ENCODE assay signal across 9 mouse cellular contexts in genomic region chr9:83315941-83316817, GRCm38 (mm10).
DNase-seq lines count a peak whose midpoint lies in the region; ATAC-seq lines count a peak whose summit lies in the region.
"Had no signal": no experiment of that assay in that cellular context is flagged by ENCODE, and none has a peak within 500 bp of the region (broad histone marks: within the 10 kb centered on the region; RNA-seq: fewer than 3 reads in every experiment).

No protein-coding gene starts in this region.

- no peak overlapping the region for H3K9ac ChIP-seq in forebrain, embryonic 14.5 days (ENCODE audit: low read length)
- H3K9ac ChIP-seq: limb, embryonic 15.5 days had no signal

- WGBS in forebrain, embryonic 14.5 days = 52% methylated on average over 10 of the region's 10 CpGs

- H3K27ac ChIP-seq in forebrain, embryonic 14.5 days (ENCODE audit: low read depth, low read length) = peak overlapping the region; percentile 24; the same call in 1 of the 2 replicates
- H3K27ac ChIP-seq: limb, embryonic 15.5 days had no signal

- DNase-seq in adrenal gland, adult 8-10 months = peak; percentile 23
- no peak for DNase-seq in adrenal gland, postnatal 4 days (ENCODE audit: low spot score in 2 of 2)
- DNase-seq in Muller cell, postnatal 12 days (ENCODE audit: inconsistent ontology term) = peak; percentile 75
- DNase-seq in forebrain, embryonic 14.5 days (ENCODE audit: low spot score) = peak; percentile 94
- peak; percentile 78 to 80 for DNase-seq in layer of hippocampus, postnatal 36 days
- DNase-seq in right cerebral cortex, postnatal 10 days (ENCODE audit: low spot score in 2 of 2) = peak; percentile 84 to 92
- DNase-seq in spleen, postnatal 36 days (ENCODE audit: low spot score in 2 of 2) = no peak
- DNase-seq in urinary bladder, postnatal 4 days (ENCODE audit: low spot score in 2 of 2) = no peak

- H3K4me3 ChIP-seq in forebrain, embryonic 14.5 days (ENCODE audit: low read depth, low read length) = no peak overlapping the region
- H3K4me3 ChIP-seq: limb, embryonic 15.5 days had no signal

- no peaks in the 10 kb centered on the region for H3K27me3 ChIP-seq in forebrain, embryonic 14.5 days (replicated peaks; ENCODE audit: control insufficient read depth, insufficient read depth, low read length)
- H3K27me3 ChIP-seq: limb, embryonic 15.5 days had no signal

- H3K9me3 ChIP-seq in forebrain, embryonic 14.5 days (replicated peaks; ENCODE audit: control insufficient read depth, low read length) = no peaks in the 10 kb centered on the region
- H3K9me3 ChIP-seq: limb, embryonic 15.5 days had no signal

- H3K4me2 ChIP-seq in forebrain, embryonic 14.5 days (ENCODE audit: low read length) = peak overlapping the region; percentile 8; the same call in 1 of the 2 replicates
- H3K4me2 ChIP-seq: limb, embryonic 15.5 days had no signal

- H3K4me1 ChIP-seq in forebrain, embryonic 14.5 days (ENCODE audit: control insufficient read depth, insufficient read depth, low read length) = peaks cover 5% of the 10 kb centered on the region; the same call in 1 of the 2 replicates

- H3K36me3 ChIP-seq in forebrain, embryonic 14.5 days (ENCODE audit: control insufficient read depth, insufficient read depth, low read length) = no peaks in the 10 kb centered on the region
- H3K36me3 ChIP-seq: limb, embryonic 15.5 days had no signal

- peak; percentile 94 for ATAC-seq in forebrain, embryonic 14.5 days

Comparison
In these comparisons a context has a peak if more than half of its experiments do, and no peak if none do; other contexts are left out.
1. DNase-seq: peak in adrenal gland, adult 8-10 months (single experiment), Muller cell, postnatal 12 days (single experiment), forebrain, embryonic 14.5 days (single experiment), layer of hippocampus, postnatal 36 days (2 of 2) and right cerebral cortex, postnatal 10 days (2 of 2); none in adrenal gland, postnatal 4 days (0 of 2), spleen, postnatal 36 days (0 of 2) and urinary bladder, postnatal 4 days (0 of 2).